Mouse (Mus musculus) skeletal muscle tissue, adult 2 months (tissue): Measurements from ENCODE around the gene Mapk3.
"Not testable (repeated sequence)": the region's sequence is repeated elsewhere in the genome, so short reads cannot be mapped to it uniquely, and the experiment has no call there.

Source experiments
- DNase-seq: peaks from one replicate; pipeline ENCODE4 v3.0.0-alpha.2; 2012; ENCODE audit warnings: low read depth, low spot score

Mapk3 gene

GRCm38 (mm10) chr7:126759672-126760390, 430 bp downstream of the Mapk3 start:
- DNase-seq, result no peak

- peak; percentile 75 for DNase-seq
Measured at GRCm38 (mm10) chr7:126760391-126760802, 996 bp downstream of the Mapk3 start.

- no peak for DNase-seq
Measured at GRCm38 (mm10) chr7:126760956-126761355, 1.6 kb downstream of the Mapk3 start.

- DNase-seq, result no peak
Measured at GRCm38 (mm10) chr7:126761529-126762067, 2.2 kb downstream of the Mapk3 start.

DNA sequence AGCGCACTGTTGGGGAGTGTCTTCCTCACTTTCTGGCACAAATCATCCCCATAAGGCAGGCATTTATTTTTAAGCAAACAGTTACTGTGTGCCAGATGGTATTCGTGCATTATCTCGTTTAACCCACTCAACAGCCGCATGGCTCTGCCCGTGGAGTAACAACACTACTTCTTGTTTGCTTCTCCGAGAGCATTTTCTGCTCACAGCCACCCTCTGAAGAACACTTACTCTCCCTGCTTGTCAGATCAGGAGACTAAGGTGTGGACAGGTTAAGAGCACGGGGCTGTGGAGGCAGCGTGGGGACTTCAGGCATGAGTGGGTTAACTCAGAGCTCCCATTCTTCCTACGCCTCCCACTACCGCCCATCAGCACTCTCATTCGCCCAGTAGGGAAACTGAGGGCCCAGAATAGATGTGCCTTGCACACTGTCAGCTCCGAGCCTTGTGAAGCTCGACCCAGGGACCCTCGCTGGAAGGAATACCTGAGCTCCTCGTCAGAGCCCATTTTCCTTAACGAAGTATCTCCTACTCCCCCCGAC, 3.1 kb downstream of the Mapk3 start:
- DNase-seq, result no peak

- DNase-seq, result no peak
Measured at GRCm38 (mm10) chr7:126765540-126765939, 6.1 kb downstream of the Mapk3 start.

DNA sequence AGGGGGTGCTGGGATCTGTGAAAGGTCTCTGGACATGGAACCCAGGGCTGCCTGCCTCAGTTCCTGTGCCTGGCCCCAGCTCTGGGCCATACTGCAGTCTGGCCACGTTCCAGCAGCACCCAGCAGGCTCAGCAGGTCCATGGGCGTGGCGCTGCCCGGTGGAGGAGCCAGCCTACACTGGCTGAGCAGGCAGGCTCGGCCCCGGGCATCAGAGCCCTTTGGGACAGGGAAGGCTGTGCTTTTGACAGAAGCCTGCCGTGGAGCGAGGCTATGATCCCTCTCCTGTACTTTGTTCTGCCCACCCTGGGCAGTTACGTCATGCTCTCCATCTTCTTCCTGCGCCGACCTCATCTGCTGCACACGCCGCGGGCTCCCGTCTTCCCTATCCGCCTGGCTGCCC, 6.8 kb downstream of the Mapk3 start, which contains the start of gene Gdpd3:
Gene Gdpd3, plus strand, starts transcription at position 134 of the 400 bp plus-strand sequence.
- DNase-seq, result no peak

DNA sequence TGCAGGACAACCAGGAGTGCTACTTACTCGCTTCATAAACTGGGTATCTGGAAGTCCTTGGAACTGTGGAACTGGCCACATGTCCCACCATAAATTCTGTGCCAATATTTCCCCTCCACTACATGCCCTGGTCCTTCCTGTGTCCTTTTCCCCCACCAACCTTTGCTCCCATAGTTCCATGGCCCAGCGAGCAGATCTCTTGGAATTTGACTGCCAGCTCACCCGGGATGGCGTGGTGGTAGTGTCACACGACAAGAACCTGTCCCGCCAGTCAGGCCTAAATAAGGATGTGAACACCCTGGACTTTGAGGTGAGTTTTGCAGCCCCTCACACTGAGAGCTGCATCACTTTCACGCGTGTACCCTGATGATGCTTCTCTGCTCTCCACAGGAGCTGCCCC, 7.6 kb downstream of the Mapk3 start:
- DNase-seq, result no peak

GRCm38 (mm10) chr7:126770784-126771183, 11.4 kb downstream of the Mapk3 start:
- DNase-seq, result no peak

GRCm38 (mm10) chr7:126773351-126773750, 13.9 kb downstream of the Mapk3 start:
- no peak for DNase-seq

GRCm38 (mm10) chr7:126774463-126774862, 15.1 kb downstream of the Mapk3 start:
- DNase-seq, result no peak

- no peak for DNase-seq
Measured at GRCm38 (mm10) chr7:126775185-126775977, 16.0 kb downstream of the Mapk3 start.

GRCm38 (mm10) chr7:126775978-126776234, 16.5 kb downstream of the Mapk3 start:
- DNase-seq, result no peak

- DNase-seq, result peak; percentile 95
Measured at GRCm38 (mm10) chr7:126776598-126777057, 17.2 kb downstream of the Mapk3 start, which contains the start of gene Ypel3. TSS of gene Ypel3 (plus strand) at chr7:126776955.

GRCm38 (mm10) chr7:126777476-126777875, 18.1 kb downstream of the Mapk3 start:
- DNase-seq, result no peak

DNA sequence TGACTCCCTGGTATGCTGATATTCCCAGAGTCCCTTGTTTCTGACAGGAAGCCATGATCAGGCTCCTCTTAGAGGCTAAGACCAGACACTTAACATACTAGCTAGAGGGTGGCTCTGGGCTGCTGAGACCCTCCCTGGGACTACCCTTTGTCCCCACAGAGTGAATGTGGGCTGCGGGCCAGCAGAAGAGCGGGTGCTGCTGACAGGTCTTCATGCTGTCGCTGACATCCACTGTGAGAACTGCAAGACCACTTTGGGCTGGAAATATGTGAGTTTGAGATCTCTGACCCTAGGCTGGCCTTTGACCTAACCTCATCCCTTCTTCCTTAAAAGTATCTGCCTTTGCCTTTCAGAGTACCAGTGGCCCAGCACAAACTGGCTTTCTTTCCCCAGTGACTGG, 18.7 kb downstream of the Mapk3 start:
- DNase-seq, result no peak

GRCm38 (mm10) chr7:126779101-126779500, 19.7 kb downstream of the Mapk3 start:
- DNase-seq, result not testable (repeated sequence)

- DNase-seq, result no peak
Measured at GRCm38 (mm10) chr7:126779983-126780970, 20.9 kb downstream of the Mapk3 start.

DNA sequence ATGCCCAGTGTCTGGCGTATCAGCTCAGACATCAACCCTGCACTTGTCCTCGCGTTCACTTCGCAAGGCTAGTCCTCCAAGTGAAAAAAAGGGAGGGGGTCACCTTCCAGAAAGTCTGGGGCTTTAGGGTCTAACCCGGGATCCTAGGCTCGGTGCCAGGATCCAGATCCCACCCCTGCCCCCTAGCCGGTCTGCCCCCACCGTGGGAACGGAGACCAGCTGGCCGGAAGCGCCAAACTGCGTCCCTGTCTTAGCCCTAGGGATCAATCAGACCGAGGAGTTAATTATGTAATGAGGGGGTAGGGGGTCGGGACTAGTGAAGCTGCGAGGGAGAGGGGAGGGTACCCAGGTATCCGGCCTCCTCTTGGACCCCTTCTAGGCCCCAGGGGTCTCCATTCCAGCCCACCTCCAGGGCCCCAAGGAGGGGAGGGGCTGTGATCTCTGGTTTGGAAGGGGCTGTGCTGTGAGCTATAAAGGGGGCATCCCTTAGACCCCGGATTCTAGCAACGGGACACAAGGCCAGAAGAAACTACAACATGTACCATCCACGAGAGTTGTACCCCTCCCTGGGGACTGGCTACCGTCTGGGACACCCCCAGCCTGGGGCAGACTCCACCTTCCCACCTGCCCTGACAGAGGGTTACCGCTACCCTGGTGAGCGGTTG, 21.7 kb downstream of the Mapk3 start, which contains the start of gene Tbx6:
Gene Tbx6, plus strand, starts transcription at position 513 of the 665 bp plus-strand sequence.
- no peak for DNase-seq

- DNase-seq, result no peak
Measured at GRCm38 (mm10) chr7:126781661-126782370, 22.4 kb downstream of the Mapk3 start.
